ENCODE assay signal across 8 mouse cellular contexts in genomic region chr11:104590148-104590547, GRCm38 (mm10). TPM values are rescaled to one million over a fixed set of nuclear protein-coding genes. Genes with fewer than 3 reads are reported as not detected.
A peak's percentile ranks its signal among the peaks of the same experiment; 100 is the strongest.
DNase-seq lines count a peak whose midpoint lies in the region; ATAC-seq lines count a peak whose summit lies in the region.

No protein-coding gene starts in this region.

- H3K27me3 ChIP-seq in embryonic facial prominence, embryonic 14.5 days (replicated peaks; ENCODE audit: control insufficient read depth, insufficient read depth, low read length), result no peaks in the 10 kb centered on the region
- no peaks in the 10 kb centered on the region for H3K27me3 ChIP-seq in heart, embryonic 10.5 days (ENCODE audit: insufficient read depth, poor library complexity, severe bottlenecking)
- no peaks in the 10 kb centered on the region for H3K27me3 ChIP-seq in kidney, embryonic 15.5 days
- no peaks in the 10 kb centered on the region for H3K27me3 ChIP-seq in limb, embryonic 15.5 days
- no peaks in the 10 kb centered on the region for H3K27me3 ChIP-seq in stomach, embryonic 16.5 days (ENCODE audit: control insufficient read depth, insufficient read depth, low read length)

- 2% methylated on average over 8 of the region's 8 CpGs for WGBS in embryonic facial prominence, embryonic 14.5 days
- WGBS in heart, embryonic 10.5 days, result 0% methylated on average over 8 of the region's 8 CpGs
- 3% methylated on average over 8 of the region's 8 CpGs for WGBS in kidney, embryonic 15.5 days
- WGBS in limb, embryonic 15.5 days, result 2% methylated on average over 8 of the region's 8 CpGs
- under 1% methylated on average over 8 of the region's 8 CpGs for WGBS in stomach, embryonic 16.5 days

- no peaks in the 10 kb centered on the region for H3K4me1 ChIP-seq in embryonic facial prominence, embryonic 14.5 days (ENCODE audit: control insufficient read depth, insufficient read depth, low read length)
- no peaks in the 10 kb centered on the region; the same call in 1 of the 2 replicates for H3K4me1 ChIP-seq in heart, embryonic 10.5 days
- 0 out of 2 replicates have a peak, but pooled peaks cover 5% of the 10 kb centered on the region for H3K4me1 ChIP-seq in kidney, embryonic 15.5 days
- 0 out of 2 replicates have a peak, but pooled peaks cover 6% of the 10 kb centered on the region for H3K4me1 ChIP-seq in limb, embryonic 15.5 days
- peaks cover 2% of the 10 kb centered on the region; the same call in 1 of the 2 replicates for H3K4me1 ChIP-seq in stomach, embryonic 16.5 days (ENCODE audit: control insufficient read depth, insufficient read depth, low read length)

- peak; percentile 37 for ATAC-seq in embryonic facial prominence, embryonic 14.5 days (ENCODE audit: low read depth)
- ATAC-seq in kidney, embryonic 15.5 days (replicated peaks; ENCODE audit: low FRiP score), result peak; percentile 83
- ATAC-seq in limb, embryonic 15.5 days (ENCODE audit: insufficient number of reproducible peaks, low FRiP score, low TSS enrichment, low read depth), result peak; percentile 70; the same call in 1 of the 2 replicates
- peak; percentile 74; the same call in 1 of the 2 replicates for ATAC-seq in stomach, embryonic 16.5 days (ENCODE audit: insufficient read depth, low FRiP score)

- no peak overlapping the region for H3K4me2 ChIP-seq in embryonic facial prominence, embryonic 14.5 days (ENCODE audit: low read depth, low read length)
- H3K4me2 ChIP-seq in kidney, embryonic 15.5 days, result no peak overlapping the region
- H3K4me2 ChIP-seq in limb, embryonic 15.5 days, result no peak overlapping the region
- no peak overlapping the region for H3K4me2 ChIP-seq in stomach, embryonic 16.5 days (ENCODE audit: low read depth, low read length)

- H3K9me3 ChIP-seq in embryonic facial prominence, embryonic 14.5 days (ENCODE audit: control insufficient read depth, low read length), result no peaks in the 10 kb centered on the region; the same call in 1 of the 2 replicates
- H3K9me3 ChIP-seq in heart, embryonic 10.5 days, result no peaks in the 10 kb centered on the region
- H3K9me3 ChIP-seq in kidney, embryonic 15.5 days (replicated peaks), result no peaks in the 10 kb centered on the region
- no peaks in the 10 kb centered on the region for H3K9me3 ChIP-seq in limb, embryonic 15.5 days
- no peaks in the 10 kb centered on the region for H3K9me3 ChIP-seq in stomach, embryonic 16.5 days (replicated peaks; ENCODE audit: control insufficient read depth, low read length)

- no peak overlapping the region for H3K9ac ChIP-seq in embryonic facial prominence, embryonic 14.5 days (ENCODE audit: low read depth, low read length)
- H3K9ac ChIP-seq in kidney, embryonic 15.5 days, result no peak overlapping the region
- H3K9ac ChIP-seq in limb, embryonic 15.5 days, result no peak overlapping the region
- H3K9ac ChIP-seq in stomach, embryonic 16.5 days (ENCODE audit: low read length), result no peak overlapping the region

- H3K4me3 ChIP-seq in embryonic facial prominence, embryonic 14.5 days (ENCODE audit: low read depth, low read length), result no peak overlapping the region
- no peak overlapping the region for H3K4me3 ChIP-seq in heart, embryonic 10.5 days
- no peak overlapping the region for H3K4me3 ChIP-seq in kidney, embryonic 15.5 days (replicated peaks)
- H3K4me3 ChIP-seq in limb, embryonic 15.5 days, result no peak overlapping the region
- H3K4me3 ChIP-seq in stomach, embryonic 16.5 days (replicated peaks; ENCODE audit: low read length), result no peak overlapping the region

- no peaks in the 10 kb centered on the region for H3K36me3 ChIP-seq in embryonic facial prominence, embryonic 14.5 days (ENCODE audit: control insufficient read depth, insufficient read depth, low read length)
- H3K36me3 ChIP-seq in heart, embryonic 10.5 days, result peaks cover 30% of the 10 kb centered on the region
- H3K36me3 ChIP-seq in kidney, embryonic 15.5 days, result no peaks in the 10 kb centered on the region
- H3K36me3 ChIP-seq in limb, embryonic 15.5 days, result no peaks in the 10 kb centered on the region
- no peaks in the 10 kb centered on the region for H3K36me3 ChIP-seq in stomach, embryonic 16.5 days (ENCODE audit: control insufficient read depth, insufficient read depth, low read length)

- peak; percentile 71 to 81 for DNase-seq in CD8-positive naive resting alpha-beta T cell, adult 2 months (ENCODE audit: low read depth in 2 of 2, low spot score in 2 of 2)
- DNase-seq in adrenal gland, postnatal 4 days (ENCODE audit: low spot score in 2 of 2), result peak; percentile 20 to 46
- DNase-seq in embryonic facial prominence, embryonic 14.5 days (ENCODE audit: low spot score), result peak; percentile 89
- peak; percentile 92 for DNase-seq in heart, embryonic 10.5 days (ENCODE audit: low spot score)
- DNase-seq in neural tube, embryonic 10.5 days (ENCODE audit: extremely low spot score, low spot score), result peak; percentile 75

- H3K27ac ChIP-seq in embryonic facial prominence, embryonic 14.5 days (replicated peaks; ENCODE audit: low read depth, low read length), result no peak overlapping the region
- no peak overlapping the region for H3K27ac ChIP-seq in heart, embryonic 10.5 days
- H3K27ac ChIP-seq in kidney, embryonic 15.5 days, result no peak overlapping the region
- H3K27ac ChIP-seq in limb, embryonic 15.5 days, result no peak overlapping the region
- H3K27ac ChIP-seq in stomach, embryonic 16.5 days (ENCODE audit: low read length), result no peak overlapping the region

RNA-seq across cellular contexts. Expression of gene Itgb3, which starts 17.7 kb away (rescaled TPM):
- 10 to 100 TPM; 12.9 to 16.6 TPM for total RNA-seq in adrenal gland, postnatal 4 days (2021)
- polyA plus RNA-seq in embryonic facial prominence, embryonic 14.5 days (2014; fragmentation: Nextera tagmentation; extraction: Ambion mirVana), result 2.1 and 2.6 TPM in 2 replicates
- 9.1 and 9.9 TPM in 2 replicates for polyA plus RNA-seq in heart, embryonic 10.5 days (2016; fragmentation: Nextera tagmentation; extraction: Ambion mirVana)
- 3.4 and 3.6 TPM in 2 replicates for polyA plus RNA-seq in kidney, embryonic 15.5 days (2015; fragmentation: Nextera tagmentation; extraction: Ambion mirVana)
- polyA plus RNA-seq in limb, embryonic 15.5 days (2015; fragmentation: Nextera tagmentation; extraction: Ambion mirVana), result 3.7 and 4.8 TPM in 2 replicates
- 8.9 and 10.1 TPM in 2 replicates for polyA plus RNA-seq in stomach, embryonic 16.5 days (2015; fragmentation: Nextera tagmentation; extraction: Ambion mirVana)

RNA-seq across cellular contexts. Expression of gene Myl4, which starts 39.7 kb away (rescaled TPM):
- total RNA-seq in adrenal gland, postnatal 4 days (2021), result 10 to 100 TPM in 1 of 2 experiments, 1 to 10 TPM in 1; 5.4 to 15.4 TPM
- polyA plus RNA-seq in embryonic facial prominence, embryonic 14.5 days (2014; fragmentation: Nextera tagmentation; extraction: Ambion mirVana), result 391 and 492 TPM in 2 replicates
- 1,777 and 2,791 TPM in 2 replicates for polyA plus RNA-seq in heart, embryonic 10.5 days (2016; fragmentation: Nextera tagmentation; extraction: Ambion mirVana)
- 16.9 and 29.9 TPM in 2 replicates for polyA plus RNA-seq in kidney, embryonic 15.5 days (2015; fragmentation: Nextera tagmentation; extraction: Ambion mirVana)
- polyA plus RNA-seq in limb, embryonic 15.5 days (2015; fragmentation: Nextera tagmentation; extraction: Ambion mirVana), result 131 and 324 TPM in 2 replicates
- polyA plus RNA-seq in stomach, embryonic 16.5 days (2015; fragmentation: Nextera tagmentation; extraction: Ambion mirVana), result 10.4 and 59.3 TPM in 2 replicates

RNA-seq across cellular contexts. Expression of gene Cdc27, which starts 39.7 kb away (rescaled TPM):
- total RNA-seq in adrenal gland, postnatal 4 days (2021), result 10 to 100 TPM; 62.1 to 64.1 TPM
- polyA plus RNA-seq in embryonic facial prominence, embryonic 14.5 days (2014; fragmentation: Nextera tagmentation; extraction: Ambion mirVana), result 44.7 and 47.1 TPM in 2 replicates
- 39.0 and 39.8 TPM in 2 replicates for polyA plus RNA-seq in heart, embryonic 10.5 days (2016; fragmentation: Nextera tagmentation; extraction: Ambion mirVana)
- 38.2 and 43.3 TPM in 2 replicates for polyA plus RNA-seq in kidney, embryonic 15.5 days (2015; fragmentation: Nextera tagmentation; extraction: Ambion mirVana)
- 37.4 and 40.6 TPM in 2 replicates for polyA plus RNA-seq in limb, embryonic 15.5 days (2015; fragmentation: Nextera tagmentation; extraction: Ambion mirVana)
- 28.0 and 30.6 TPM in 2 replicates for polyA plus RNA-seq in stomach, embryonic 16.5 days (2015; fragmentation: Nextera tagmentation; extraction: Ambion mirVana)

Comparison
In these comparisons a context has a peak if more than half of its experiments do, and no peak if none do; other contexts are left out.
1. DNase-seq: peak in every context shown above with its lines; median percentile 92 in heart, embryonic 10.5 days; 89 in embryonic facial prominence, embryonic 14.5 days; 76 in CD8-positive naive resting alpha-beta T cell, adult 2 months; 75 in neural tube, embryonic 10.5 days; 33 in adrenal gland, postnatal 4 days.